Mouse (Mus musculus): Measurements from ENCODE around the gene Fam50a. TPM values are rescaled to one million over a fixed set of nuclear protein-coding genes. Genes with fewer than 3 reads are reported as not detected.
A peak's percentile ranks its signal among the peaks of the same experiment; 100 is the strongest.
"Not testable (repeated sequence)": the region's sequence is repeated elsewhere in the genome, so short reads cannot be mapped to it uniquely, and the experiment has no call there.

Gene Fam50a
- total RNA-seq, 4 experiments from 2014 or later = 22.7 to 28.1 (median 25.8) TPM

- DNase-seq (ENCODE audit: low spot score) = no peak
Measured at GRCm38 (mm10) chrX:74330166-74330930, 17.5 kb downstream of the Fam50a start.

GRCm38 (mm10) chrX:74352645-74353466, 40.0 kb downstream of the Fam50a start:
- no peak for DNase-seq (ENCODE audit: low spot score)

- peak; percentile 77 for DNase-seq (ENCODE audit: low spot score)
Measured at GRCm38 (mm10) chrX:74353467-74353770, 40.6 kb downstream of the Fam50a start, which contains the start of gene Lage3. TSS of gene Lage3 (minus strand) at chrX:74353618.

- DNase-seq (ENCODE audit: low spot score) = not testable (repeated sequence)
Measured at GRCm38 (mm10) chrX:74357069-74357468, 44.2 kb downstream of the Fam50a start.

- no peak for DNase-seq (ENCODE audit: low spot score)
Measured at GRCm38 (mm10) chrX:74359171-74359570, 46.3 kb downstream of the Fam50a start.

- no peak for DNase-seq (ENCODE audit: low spot score)
Measured at GRCm38 (mm10) chrX:74367512-74367911, 54.7 kb downstream of the Fam50a start.

GRCm38 (mm10) chrX:74368209-74368909, 55.5 kb downstream of the Fam50a start:
- DNase-seq (ENCODE audit: low spot score) = peak; percentile 69

Small RNAs within 50 kb of the gene (microRNA-seq; reads per million reads assigned to microRNA genes)
- gene Mir7091 (not detected), gene Mir7092 (not detected)

Other genes starting within 250 kb of the Fam50a start
- not detected for gene Opn1mw, start 185.6 kb upstream of the Fam50a start, total RNA-seq (2022)
- gene Mecp2, start 177.7 kb upstream of the Fam50a start, total RNA-seq (2022) = 10 to 100 TPM; 25.3 to 36.9 (median 31.0) TPM
- gene Tex28, start 145.2 kb upstream of the Fam50a start, total RNA-seq (2022) = not detected
- gene Tktl1, start 135.8 kb upstream of the Fam50a start, total RNA-seq (2022) = not detected
- gene Flna, start 63.2 kb upstream of the Fam50a start, total RNA-seq (2022) = 10 to 100 TPM; 59.1 to 98.9 (median 79.2) TPM
- 10 to 100 TPM; 31.5 to 38.2 (median 33.4) TPM for gene Emd, start 58.3 kb upstream of the Fam50a start, total RNA-seq (2022)
- 100 to 1,000 TPM; 121 to 325 (median 211) TPM for gene Rpl10, start 42.2 kb upstream of the Fam50a start, total RNA-seq (2022)
- gene Taz, start 31.1 kb upstream of the Fam50a start, total RNA-seq (2022) = 10 to 100 TPM; 47.1 to 63.2 (median 49.8) TPM
- 10 to 100 TPM; 17.7 to 20.0 (median 18.3) TPM for gene Dnase1l1, start 30.7 kb upstream of the Fam50a start, total RNA-seq (2022)
- 100 to 1,000 TPM; 130 to 144 (median 138) TPM for gene Atp6ap1, start 15.9 kb upstream of the Fam50a start, total RNA-seq (2022)
- 10 to 100 TPM; 55.5 to 80.4 (median 71.0) TPM for gene Gdi1, start 8.0 kb upstream of the Fam50a start, total RNA-seq (2022)
- gene Plxna3, start 16.0 kb downstream of the Fam50a start, total RNA-seq (2022) = 1 to 10 TPM in 1 of 4 experiments, under 1 TPM in 3; 0.19 to 1.4 (median 0.73) TPM
- 10 to 100 TPM; 24.0 to 33.2 (median 31.2) TPM for gene Lage3, start 40.6 kb downstream of the Fam50a start, total RNA-seq (2022)
- gene Ubl4a, start 60.2 kb downstream of the Fam50a start, total RNA-seq (2022) = 10 to 100 TPM; 74.3 to 82.5 (median 80.1) TPM
- gene Slc10a3, start 60.3 kb downstream of the Fam50a start, total RNA-seq (2022) = 1 to 10 TPM; 4.0 to 6.7 (median 5.8) TPM
- 10 to 100 TPM; 14.7 to 20.0 (median 18.1) TPM for gene Fam3a, start 80.2 kb downstream of the Fam50a start, total RNA-seq (2022)
- gene Ikbkg, start 80.3 kb downstream of the Fam50a start, total RNA-seq (2022) = 10 to 100 TPM; 46.2 to 56.3 (median 49.5) TPM
- gene G6pdx, start 116.2 kb downstream of the Fam50a start, total RNA-seq (2022) = 1 to 10 TPM; 5.4 to 8.0 (median 5.8) TPM
- not detected for gene Gm6880, start 168.4 kb downstream of the Fam50a start, total RNA-seq (2022)

Measured in heart, adult 8-10 months (tissue).